Mouse (Mus musculus) MEL (cell line): ENCODE measurements at regions not wholly inside any gene's neighbourhood (a gene's known extent, or its start where the extent isn't known, plus 50 kb on each side); places are given as distances from the start of the nearest gene placed in this dataset.

Source experiments
- DNase-seq: peaks from one replicate; pipeline ENCODE4 v3.0.0; 2011; ENCODE audit warnings: low read depth, low spot score
- H3K27ac ChIP-seq: 2 replicates; pipeline ENCODE4 v1.5.1; 2012; ENCODE audit warnings: low read depth, mild to moderate bottlenecking, control low read depth, low read length, moderate library complexity; ENCODE audit not compliant: control insufficient read depth
- H3K27me3 ChIP-seq, 2 experiments: fragments of 150-350 bp in 1 of 2; sonication (generic) in 1 of 2; 2 replicates each; pipeline ENCODE4 v1.6.1; 2012; ENCODE audit warnings: low read length in 2 of 2, mild to moderate bottlenecking in 2 of 2, improper control_type of control experiment in 1 of 2, moderate library complexity in 1 of 2; ENCODE audit not compliant: insufficient read depth in 2 of 2, control insufficient read depth in 1 of 2
- H3K36me3 ChIP-seq, 2 experiments: 2 replicates each; pipeline ENCODE4 v1.6.1; 2012 to 2014; ENCODE audit warnings: low read length in 2 of 2, improper control_type of control experiment in 1 of 2, inconsistent platforms in 1 of 2, mild to moderate bottlenecking in 1 of 2; ENCODE audit not compliant: insufficient read depth in 2 of 2, control insufficient read depth in 1 of 2
- H3K4me1 ChIP-seq, 2 experiments: fragments of 150-350 bp in 1 of 2; sonication (generic) in 1 of 2; 2 replicates each; pipeline ENCODE4 v1.6.1; 2012; ENCODE audit warnings: low read length in 2 of 2, improper control_type of control experiment in 1 of 2, mild to moderate bottlenecking in 1 of 2; ENCODE audit not compliant: insufficient read depth in 2 of 2, control insufficient read depth in 1 of 2
- H3K4me3 ChIP-seq, 2 experiments: fragments of 150-350 bp in 1 of 2; sonication (generic) in 1 of 2; 2 replicates each; pipeline ENCODE4 v1.5.1; 2012; ENCODE audit warnings: low read depth in 2 of 2, low read length in 2 of 2, mild to moderate bottlenecking in 2 of 2, moderate library complexity in 2 of 2, control low read depth in 1 of 2, improper control_type of control experiment in 1 of 2; ENCODE audit not compliant: control insufficient read depth in 1 of 2, insufficient read depth in 1 of 2
- H3K79me2 ChIP-seq: 2 replicates; pipeline ENCODE4 v1.6.1; 2012; ENCODE audit warnings: mild to moderate bottlenecking, low read length, moderate library complexity; ENCODE audit not compliant: control insufficient read depth, poor library complexity, insufficient read depth
- H3K9ac ChIP-seq: 2 replicates; pipeline ENCODE4 v1.6.1; 2012; ENCODE audit warnings: low read depth, mild to moderate bottlenecking, control low read depth, low read length, moderate library complexity; ENCODE audit not compliant: control insufficient read depth, poor library complexity, severe bottlenecking
- H3K9me3 ChIP-seq: fragments of 150-350 bp; sonication (generic); replicated peaks from 2 replicates; pipeline ENCODE4 v1.6.1; 2012; ENCODE audit warnings: mild to moderate bottlenecking, low read length, improper control_type of control experiment, moderate library complexity; ENCODE audit not compliant: insufficient read depth
- CHD2 ChIP-seq: IDR thresholded peaks from 2 replicates; pipeline ENCODE4 v1.6.1; 2011; ENCODE audit warnings: low read length, improper control_type of control experiment
- CTCF ChIP-seq, 3 experiments: IDR thresholded peaks in 2 of 3; conservative IDR thresholded peaks in 1 of 3; 2 replicates each; pipeline ENCODE4 v1.5.1; 2011 to 2012; ENCODE audit warnings: low read length in 3 of 3, low read depth in 2 of 3, mild to moderate bottlenecking in 2 of 3, improper control_type of control experiment in 1 of 3, inconsistent platforms in 1 of 3, mixed read lengths in 1 of 3, moderate library complexity in 1 of 3; ENCODE audit not compliant: control insufficient read depth in 1 of 3, insufficient read depth in 1 of 3, poor library complexity in 1 of 3, severe bottlenecking in 1 of 3
- ELF1 ChIP-seq: IDR thresholded peaks from 2 replicates; pipeline ENCODE4 v1.6.1; 2014; ENCODE audit warnings: low read depth, mild to moderate bottlenecking, inconsistent platforms, low read length, improper control_type of control experiment, moderate library complexity
- GABPA ChIP-seq: IDR thresholded peaks from 2 replicates; pipeline ENCODE4 v1.6.1; 2012; ENCODE audit warnings: low read depth, mild to moderate bottlenecking, inconsistent platforms, low read length, improper control_type of control experiment, moderate library complexity
- HCFC1 ChIP-seq: IDR thresholded peaks from 2 replicates; pipeline ENCODE4 v1.6.1; 2012; ENCODE audit warnings: low read depth, mild to moderate bottlenecking, inconsistent platforms, low read length, improper control_type of control experiment, moderate library complexity
- MAFK ChIP-seq: IDR thresholded peaks from 2 replicates; pipeline ENCODE4 v1.6.1; 2011; ENCODE audit warnings: low read depth, mild to moderate bottlenecking, low read length, improper control_type of control experiment, borderline replicate concordance
- MAX ChIP-seq: IDR thresholded peaks from 2 replicates; pipeline ENCODE4 v1.6.1; 2011; ENCODE audit warnings: low read length, improper control_type of control experiment
- MAZ ChIP-seq: IDR thresholded peaks from 2 replicates; pipeline ENCODE4 v1.6.1; 2012; ENCODE audit warnings: low read depth, mild to moderate bottlenecking, inconsistent platforms, low read length, improper control_type of control experiment
- MYC ChIP-seq: IDR thresholded peaks from 2 replicates; pipeline ENCODE4 v1.6.1; 2011; ENCODE audit warnings: low read depth, mild to moderate bottlenecking, low read length, improper control_type of control experiment, moderate library complexity
- POLR2AphosphoS5 ChIP-seq: IDR thresholded peaks from 2 replicates; pipeline ENCODE4 v1.6.1; 2012; ENCODE audit warnings: low read depth, borderline replicate concordance, mild to moderate bottlenecking, inconsistent platforms, low read length, moderate library complexity, mixed read lengths
- RAD21 ChIP-seq: IDR thresholded peaks from 2 replicates; pipeline ENCODE4 v1.6.1; 2011; ENCODE audit warnings: mild to moderate bottlenecking, low read depth, low read length, improper control_type of control experiment
- RCOR1 ChIP-seq: IDR thresholded peaks from 2 replicates; pipeline ENCODE4 v1.6.1; 2012; ENCODE audit warnings: low read depth, mild to moderate bottlenecking, inconsistent platforms, low read length, improper control_type of control experiment
- TBP ChIP-seq: IDR thresholded peaks from 2 replicates; pipeline ENCODE4 v1.8.0; 2011; ENCODE audit warnings: low read depth, low read length, improper control_type of control experiment
- USF1 ChIP-seq: IDR thresholded peaks from 2 replicates; pipeline ENCODE4 v1.6.1; 2014; ENCODE audit warnings: low read depth, mild to moderate bottlenecking, inconsistent platforms, low read length, improper control_type of control experiment, moderate library complexity
- ZKSCAN1 ChIP-seq: IDR thresholded peaks from 2 replicates; pipeline ENCODE4 v1.6.1; 2012; ENCODE audit warnings: low read depth, mild to moderate bottlenecking, inconsistent platforms, low read length, improper control_type of control experiment, moderate library complexity
- ZMIZ1 ChIP-seq: IDR thresholded peaks from 2 replicates; pipeline ENCODE4 v1.6.1; 2012; ENCODE audit warnings: low read depth, mild to moderate bottlenecking, inconsistent platforms, low read length, improper control_type of control experiment, moderate library complexity

DNA sequence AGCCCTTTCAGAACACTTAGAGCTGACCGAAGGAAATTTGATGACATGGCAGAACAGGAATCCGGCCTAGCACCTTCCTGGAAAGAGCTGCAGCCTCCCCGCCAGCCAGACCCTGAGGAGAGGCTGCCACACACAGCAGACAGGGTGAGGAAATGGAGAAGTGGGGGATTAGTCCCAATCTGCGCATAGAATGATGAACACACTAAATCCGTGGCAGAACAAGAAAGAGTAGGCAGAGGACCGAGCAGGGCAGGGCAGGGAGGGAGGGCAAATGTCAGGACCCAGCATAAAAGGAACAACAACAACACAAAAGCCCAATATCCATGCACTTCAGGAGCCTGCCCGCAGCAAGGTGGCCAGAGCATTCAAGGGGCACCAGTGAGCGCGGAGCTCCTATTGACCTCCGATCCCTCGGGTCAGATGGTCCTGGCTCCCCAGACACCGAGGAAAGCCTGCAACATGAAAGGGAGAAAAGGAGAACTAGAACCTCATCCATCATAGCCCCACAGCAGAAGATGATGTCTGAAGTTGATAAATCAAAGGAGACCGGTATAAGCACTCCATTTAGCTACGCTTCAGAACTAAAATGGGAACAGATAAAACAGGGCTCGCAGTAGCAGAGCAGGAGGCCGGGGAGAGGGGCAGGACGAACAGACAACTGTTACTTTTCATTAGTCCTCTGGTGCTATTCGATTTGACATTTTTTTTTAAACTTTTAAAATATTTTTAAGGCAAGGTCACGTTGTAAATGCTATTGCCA is 136.3 kb upstream of the Pkdcc start:
- no peaks in the 10 kb centered on the region for H3K9me3 ChIP-seq
- H3K27ac ChIP-seq = no peak overlapping the region
- no peak for DNase-seq

DNA sequence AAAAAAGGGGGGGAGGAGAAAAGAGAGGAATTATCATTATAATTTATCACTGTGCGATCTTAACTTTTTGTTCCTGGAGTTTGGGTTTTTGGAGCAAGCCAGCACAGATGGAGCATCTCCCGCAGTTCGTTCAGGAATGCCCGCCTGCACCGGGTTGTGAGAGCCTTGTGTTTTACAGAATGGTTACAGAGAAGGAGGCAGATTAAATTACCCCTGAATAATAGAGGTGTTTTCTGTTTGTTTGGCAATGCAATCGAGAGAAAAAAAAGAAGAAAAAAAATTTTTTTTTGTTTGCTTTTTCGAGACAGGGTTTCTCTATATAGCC is 135.8 kb upstream of the Pkdcc start:
- no peak for DNase-seq
- Histone ChIP-seq H3K27me3 (no peaks in the 10 kb centered on the region), H3K36me3 (no peaks in the 10 kb centered on the region), H3K79me2 (no peaks in the 10 kb centered on the region), H3K4me1 (no peaks in the 10 kb centered on the region), H3K9ac (no peak overlapping the region), H3K27ac (no peak overlapping the region), H3K9me3 (no peaks in the 10 kb centered on the region), H3K4me3 (no peak overlapping the region)
- TF ChIP-seq MYC (no peak), POLR2AphosphoS5 (no peak), TBP (no peak), RAD21 (no peak), ZKSCAN1 (no peak), CTCF (IDR thresholded peaks at IDR 0.05 in 2 of 3, conservative IDR thresholded peaks at IDR 0.05 in 1 of 3; ENCODE audit: control insufficient read depth in 1 of 3, insufficient read depth in 1 of 3, low read depth in 2 of 3, low read length in 3 of 3, poor library complexity in 1 of 3, severe bottlenecking in 1 of 3) (no peak), MAX (no peak), USF1 (no peak), MAFK (no peak), RCOR1 (no peak)

More for the DNA sequence above, 136.3 kb upstream of the Pkdcc start:
- no peaks in the 10 kb centered on the region for H3K79me2 ChIP-seq
- H3K27me3 ChIP-seq = no peaks in the 10 kb centered on the region
- no peak for TF ChIP-seq ZKSCAN1
- no peak for TF ChIP-seq ELF1
- TF ChIP-seq GABPA = no peak
- no peak for TF ChIP-seq ZMIZ1
- no peak for TF ChIP-seq MAZ
- no peak for TF ChIP-seq CHD2
- no peak for TF ChIP-seq POLR2AphosphoS5
- TF ChIP-seq HCFC1 = no peak
- TF ChIP-seq RAD21 = no peak
- no peak for TF ChIP-seq MYC
- H3K36me3 ChIP-seq = no peaks in the 10 kb centered on the region
- H3K9ac ChIP-seq = no peak overlapping the region
- no peaks in the 10 kb centered on the region for H3K4me1 ChIP-seq
- no peak overlapping the region for H3K4me3 ChIP-seq
